Mouse (Mus musculus) brain, adult 2 months (tissue): ENCODE measurements around the gene Mcl1.
A peak's percentile ranks its signal among the peaks of the same experiment; 100 is the strongest.
"Not testable (repeated sequence)": the region's sequence is repeated elsewhere in the genome, so short reads cannot be mapped to it uniquely, and the experiment has no call there.

Experiments used
- DNase-seq: peaks from one replicate; pipeline ENCODE4 v3.0.0; 2011; ENCODE audit warnings: low read depth, low spot score

The Mcl1 gene

GRCm38 (mm10) chr3:95650276-95651032 lies 8.1 kb upstream of the Mcl1 start:
- no peak for DNase-seq

GRCm38 (mm10) chr3:95651033-95651373 lies 7.6 kb upstream of the Mcl1 start:
- no peak for DNase-seq

- DNase-seq = no peak
Measured at GRCm38 (mm10) chr3:95651391-95652203, 7.0 kb upstream of the Mcl1 start.

- no peak for DNase-seq
Measured at GRCm38 (mm10) chr3:95652204-95652811, 6.3 kb upstream of the Mcl1 start.

GRCm38 (mm10) chr3:95652871-95653270 lies 5.7 kb upstream of the Mcl1 start:
- no peak for DNase-seq

GRCm38 (mm10) chr3:95653473-95654034 lies 5.0 kb upstream of the Mcl1 start:
- peak; percentile 55 for DNase-seq

- DNase-seq = not testable (repeated sequence)
Measured at GRCm38 (mm10) chr3:95654371-95654770, 4.2 kb upstream of the Mcl1 start.

- no peak for DNase-seq
Measured at GRCm38 (mm10) chr3:95655437-95655836, 3.2 kb upstream of the Mcl1 start.

GRCm38 (mm10) chr3:95657108-95657507 lies 1.5 kb upstream of the Mcl1 start:
- DNase-seq = no peak

GRCm38 (mm10) chr3:95657711-95658110 lies 877 bp upstream of the Mcl1 start:
- no peak for DNase-seq

GRCm38 (mm10) chr3:95658868-95659712 lies 502 bp downstream of the Mcl1 start:
- DNase-seq = peak; percentile 83

- DNase-seq = no peak
Measured at GRCm38 (mm10) chr3:95659948-95660347, 1.4 kb downstream of the Mcl1 start.

- DNase-seq = no peak
Measured at GRCm38 (mm10) chr3:95660788-95661478, 2.3 kb downstream of the Mcl1 start.

- no peak for DNase-seq
Measured at GRCm38 (mm10) chr3:95661945-95662715, 3.5 kb downstream of the Mcl1 start.

- DNase-seq = no peak
Measured at GRCm38 (mm10) chr3:95662724-95663449, 4.3 kb downstream of the Mcl1 start.

- DNase-seq = no peak
Measured at GRCm38 (mm10) chr3:95663486-95663885, 4.9 kb downstream of the Mcl1 start.

- DNase-seq = no peak
Measured at GRCm38 (mm10) chr3:95663969-95664608, 5.5 kb downstream of the Mcl1 start.

- no peak for DNase-seq
Measured at GRCm38 (mm10) chr3:95664940-95665352, 6.4 kb downstream of the Mcl1 start.
